Mouse (Mus musculus) stomach, postnatal 0 days (tissue): Measurements from ENCODE around the gene Ankrd60. TPM values are rescaled to one million over a fixed set of nuclear protein-coding genes. Genes with fewer than 3 reads are reported as not detected.

Experiments
- ATAC-seq: fragments of 200-750 bp; cut with Nextera tagmentation; 2 replicates; pipeline ENCODE4 v1.8.0; 2017; ENCODE audit not compliant: low FRiP score, low TSS enrichment
- DNase-seq: peaks from one replicate; pipeline ENCODE4 v3.0.0-alpha.2; 2016; ENCODE audit warnings: low spot score
- H3K27ac ChIP-seq: fragments of 300-500 bp; sonication (generic); replicated peaks from 2 replicates; pipeline ENCODE4 v1.5.1; 2014; ENCODE audit warnings: mild to moderate bottlenecking, control low read depth
- H3K27me3 ChIP-seq: fragments of 300-500 bp; sonication (generic); 2 replicates; pipeline ENCODE4 v1.6.1; 2014; ENCODE audit warnings: low read length; ENCODE audit not compliant: control insufficient read depth, insufficient read depth
- H3K36me3 ChIP-seq: fragments of 300-500 bp; sonication (generic); 2 replicates; pipeline ENCODE4 v1.6.1; 2014; ENCODE audit warnings: low read length, mixed read lengths; ENCODE audit not compliant: control insufficient read depth, insufficient read depth
- H3K4me1 ChIP-seq: fragments of 300-500 bp; sonication (generic); replicated peaks from 2 replicates; pipeline ENCODE4 v1.6.1; 2014; ENCODE audit warnings: antibody characterized with exemption; ENCODE audit not compliant: control insufficient read depth, insufficient read depth
- H3K4me2 ChIP-seq: fragments of 300-500 bp; sonication (generic); replicated peaks from 2 replicates; pipeline ENCODE4 v1.6.1; 2014; ENCODE audit warnings: low read depth, mild to moderate bottlenecking, control low read depth, moderate library complexity
- H3K4me3 ChIP-seq: fragments of 300-500 bp; sonication (generic); 2 replicates; pipeline ENCODE4 v1.5.1; 2014; ENCODE audit warnings: low read depth, low read length, control low read depth
- H3K9ac ChIP-seq: fragments of 300-500 bp; sonication (generic); 2 replicates; pipeline ENCODE4 v1.6.1; 2014; ENCODE audit warnings: mild to moderate bottlenecking, low read length, control low read depth, mixed read lengths
- H3K9me3 ChIP-seq: fragments of 300-500 bp; sonication (generic); 2 replicates; pipeline ENCODE4 v1.6.1; 2016; ENCODE audit warnings: low read length; ENCODE audit not compliant: control insufficient read depth
- CTCF ChIP-seq: IDR thresholded peaks from 2 replicates; pipeline ENCODE4 v1.5.1; 2016; ENCODE audit warnings: antibody characterized with exemption, low read depth, mild to moderate bottlenecking, moderate library complexity
- EP300 ChIP-seq: optimal IDR thresholded peaks from 2 replicates; pipeline ENCODE3; 2016; ENCODE audit warnings: antibody characterized with exemption
- WGBS: fragments of 180-500 bp; shearing (Covaris S2); extraction: QIAGEN DNeasy Blood & Tissue Kit; methylation state at CpG from one replicate; pipeline ENCODE4 v1.1.7; 2014; 5-methylcytosine and 5-hydroxymethylcytosine counted together
- polyA plus RNA-seq: library from polyadenylated mRNA; unstranded; fragments of >200 nt; fragmentation: Nextera tagmentation; extraction: Ambion mirVana; gene quantifications from 2 replicates; pipeline ENCODE4 v1.2.1, GENCODE M21; 2015

Gene Ankrd60
- polyA plus RNA-seq, 1 experiment from 2014 or later = not detected

GRCm38 (mm10) chr2:173553863-173554262 is 24.3 kb downstream of the Ankrd60 start:
- Histone ChIP-seq H3K36me3 (no peaks in the 10 kb centered on the region), H3K27me3 (no peaks in the 10 kb centered on the region), H3K4me3 (no peak overlapping the region), H3K9ac (no peak overlapping the region), H3K27ac (no peak overlapping the region), H3K9me3 (no peaks in the 10 kb centered on the region), H3K4me2 (no peak overlapping the region), H3K4me1 (no peaks in the 10 kb centered on the region)
- TF ChIP-seq CTCF (peak; percentile 74), EP300 (no peak)
- DNase-seq (peak; percentile 25), ATAC-seq (peak; percentile 52)
- 42% methylated on average over 9 of the region's 9 CpGs for WGBS

- ATAC-seq = no peak
- H3K4me1 ChIP-seq = no peaks in the 10 kb centered on the region
- no peak for DNase-seq
- H3K4me2 ChIP-seq = no peak overlapping the region
- no peak overlapping the region for H3K4me3 ChIP-seq
- H3K9ac ChIP-seq = no peak overlapping the region
- H3K36me3 ChIP-seq = no peaks in the 10 kb centered on the region
- no peaks in the 10 kb centered on the region for H3K27me3 ChIP-seq
- 59% methylated on average over 6 of the region's 6 CpGs for WGBS
- TF ChIP-seq CTCF (no peak), EP300 (no peak)
- H3K9me3 ChIP-seq = no peaks in the 10 kb centered on the region
- no peak overlapping the region for H3K27ac ChIP-seq
Observed at GRCm38 (mm10) chr2:173550681-173551080, 27.5 kb downstream of the Ankrd60 start.

- ATAC-seq = no peak
- 70% methylated on average over 10 of the region's 10 CpGs for WGBS
Observed at GRCm38 (mm10) chr2:173549236-173549635, 28.9 kb downstream of the Ankrd60 start.

GRCm38 (mm10) chr2:173545992-173546703 is 32.0 kb downstream of the Ankrd60 start:
- DNase-seq (peak; percentile 84), ATAC-seq (peak; percentile 72)
- no peaks in the 10 kb centered on the region for H3K4me1 ChIP-seq
- H3K4me2 ChIP-seq = no peak overlapping the region
- 40% methylated on average over 14 of the region's 15 CpGs for WGBS
- H3K27ac ChIP-seq = no peak overlapping the region
- no peak for TF ChIP-seq EP300
- TF ChIP-seq CTCF = peak; percentile 90
- no peaks in the 10 kb centered on the region for H3K9me3 ChIP-seq
- no peak overlapping the region for H3K4me3 ChIP-seq
- no peaks in the 10 kb centered on the region for H3K27me3 ChIP-seq
- no peak overlapping the region for H3K9ac ChIP-seq
- no peaks in the 10 kb centered on the region for H3K36me3 ChIP-seq

More at GRCm38 (mm10) chr2:173549236-173549635, 28.9 kb downstream of the Ankrd60 start:
- TF ChIP-seq CTCF (no peak), EP300 (no peak)
- no peak for DNase-seq
- no peak overlapping the region for H3K4me3 ChIP-seq
- H3K4me2 ChIP-seq = no peak overlapping the region
- H3K27ac ChIP-seq = no peak overlapping the region
- H3K27me3 ChIP-seq = no peaks in the 10 kb centered on the region
- no peaks in the 10 kb centered on the region for H3K9me3 ChIP-seq
- H3K36me3 ChIP-seq = no peaks in the 10 kb centered on the region
- H3K9ac ChIP-seq = no peak overlapping the region
- H3K4me1 ChIP-seq = no peaks in the 10 kb centered on the region

- no peak for DNase-seq
- no peak overlapping the region for H3K4me2 ChIP-seq
- WGBS = 79% methylated on average over 4 of the region's 4 CpGs
- H3K9me3 ChIP-seq = no peaks in the 10 kb centered on the region
- H3K4me3 ChIP-seq = no peak overlapping the region
- ATAC-seq = no peak
- TF ChIP-seq EP300 (no peak), CTCF (no peak)
- no peaks in the 10 kb centered on the region for H3K36me3 ChIP-seq
- H3K4me1 ChIP-seq = no peaks in the 10 kb centered on the region
- H3K27ac ChIP-seq = no peak overlapping the region
- H3K9ac ChIP-seq = no peak overlapping the region
- H3K27me3 ChIP-seq = no peaks in the 10 kb centered on the region
Observed at GRCm38 (mm10) chr2:173542716-173543115, 35.4 kb downstream of the Ankrd60 start.

- Histone ChIP-seq H3K9me3 (no peaks in the 10 kb centered on the region), H3K4me2 (no peak overlapping the region), H3K36me3 (no peaks in the 10 kb centered on the region), H3K27ac (no peak overlapping the region), H3K4me1 (no peaks in the 10 kb centered on the region), H3K27me3 (no peaks in the 10 kb centered on the region), H3K9ac (no peak overlapping the region), H3K4me3 (no peak overlapping the region)
- DNase-seq = no peak
- 77% methylated on average over 4 of the region's 4 CpGs for WGBS
- no peak for ATAC-seq
- TF ChIP-seq CTCF (no peak), EP300 (no peak)
Observed at GRCm38 (mm10) chr2:173541748-173542147, 36.4 kb downstream of the Ankrd60 start.
